Mouse (Mus musculus): ENCODE measurements around the gene Kif12.

Kif12 gene

GRCm38 (mm10) chr4:63158961-63159592 is 12.9 kb downstream of the Kif12 start:
- DNase-seq (ENCODE audit: low read depth, low spot score): peak; percentile 43

GRCm38 (mm10) chr4:63158192-63158591 is 13.7 kb downstream of the Kif12 start:
- no peak for DNase-seq (ENCODE audit: low read depth, low spot score)

GRCm38 (mm10) chr4:63156726-63157634 is 15.0 kb downstream of the Kif12 start:
- DNase-seq (ENCODE audit: low read depth, low spot score): no peak

- DNase-seq (ENCODE audit: low read depth, low spot score): no peak
These were observed 16.3 kb downstream of the Kif12 start for GRCm38 (mm10) chr4:63155596-63155995.

- no peak for DNase-seq (ENCODE audit: low read depth, low spot score)
These were observed 17.2 kb downstream of the Kif12 start, which contains the start of gene Ambp for GRCm38 (mm10) chr4:63154699-63155098. Ambp (minus strand) TSS chr4:63154799.

GRCm38 (mm10) chr4:63154028-63154427 is 17.9 kb downstream of the Kif12 start:
- DNase-seq (ENCODE audit: low read depth, low spot score): no peak

- no peak for DNase-seq (ENCODE audit: low read depth, low spot score)
These were observed 20.8 kb downstream of the Kif12 start for GRCm38 (mm10) chr4:63151127-63151526.

- DNase-seq (ENCODE audit: low read depth, low spot score): no peak
These were observed 24.7 kb downstream of the Kif12 start for GRCm38 (mm10) chr4:63147268-63147667.

- no peak for DNase-seq (ENCODE audit: low read depth, low spot score)
These were observed 41.9 kb downstream of the Kif12 start for GRCm38 (mm10) chr4:63129891-63130624.

- peak; percentile 18 for DNase-seq (ENCODE audit: low read depth, low spot score)
These were observed 47.0 kb downstream of the Kif12 start for GRCm38 (mm10) chr4:63124861-63125466.

GRCm38 (mm10) chr4:63118639-63119437 is 53.1 kb downstream of the Kif12 start:
- peak; percentile 46 for DNase-seq (ENCODE audit: low read depth, low spot score)
